Mouse (Mus musculus) embryonic stem cell, embryonic (primary cell): Measurements from ENCODE around the gene Pet117.

Source experiments
- CTCF ChIA-PET, 4 experiments: fragments of 300-600 bp in 2 of 4; fragments of 350-600 bp in 2 of 4; sonication (Branson Sonifier 250); formaldehyde crosslinking; loops; one replicate each; lab custom pipeline; 2022; ENCODE audit warnings: inconsistent platforms in 2 of 4; lab: Charles Lee
- POLR2A ChIA-PET, 4 experiments: fragments of 300-600 bp in 2 of 4; fragments of 350-600 bp in 2 of 4; sonication (Branson Sonifier 250); formaldehyde crosslinking; loops; one replicate each; lab custom pipeline; 2022; ENCODE audit warnings: antibody characterized with exemption in 4 of 4, inconsistent platforms in 1 of 4; lab: Charles Lee

Pet117 gene

GRCm38 (mm10) chr2:144369020-144369421, 225 bp downstream of the Pet117 start:
- ChIA-PET CTCF (interaction anchor here in 2 of 4 experiments (0.6 to 1.5 kb wide), 4 partner anchors 24 to 48 kb away, joined by 3 to 6 read pairs (median 4); no protein-coding TSS in a partner anchor), POLR2A (interaction anchor here in 3 of 4 experiments (0.6 to 4.7 kb wide), 41 partner anchors 9 to 453 kb away, joined by 3 to 31 read pairs (median 4); partner anchors contain the start of genes Dstn (in 1 of the 3), Ovol2 (in 1 of the 3), Rbbp9 (in 1 of the 3) and Rrbp1 (in 1 of the 3))

- ChIA-PET CTCF (interaction anchor here in 1 of 4 experiments (1.0 to 1.5 kb wide), 2 partner anchors 23 to 47 kb away, joined by 3 to 4 read pairs; no protein-coding TSS in a partner anchor), POLR2A (interaction anchor here in 3 of 4 experiments (0.6 to 4.7 kb wide), 30 partner anchors 8 to 454 kb away, joined by 3 to 31 read pairs (median 4); partner anchors contain the start of genes Dstn (in 1 of the 3), Rbbp9 (in 1 of the 3) and Rrbp1 (in 1 of the 3))
Measured at GRCm38 (mm10) chr2:144369511-144369910, 715 bp downstream of the Pet117 start.

- ChIA-PET POLR2A (interaction anchor here in 3 of 4 experiments (0.6 to 4.7 kb wide), 12 partner anchors 9 to 185 kb away, joined by 3 to 31 read pairs (median 4); partner anchors contain the start of genes Mgme1 (in 1 of the 3), Sec23b (in 1 of the 3) and Snx5 (in 1 of the 3)), CTCF (no interaction called here)
Measured at GRCm38 (mm10) chr2:144371566-144371965, 2.8 kb downstream of the Pet117 start.

- ChIA-PET POLR2A (interaction anchor here in 1 of 4 experiments (1.3 kb wide), 1 partner anchor 47 kb away, joined by 3 read pairs; no protein-coding TSS in a partner anchor), CTCF (no interaction called here)
Measured at GRCm38 (mm10) chr2:144373063-144373462, 4.3 kb downstream of the Pet117 start.

- CTCF ChIA-PET, result interaction anchor here in 1 of 4 experiments (2.0 kb wide), 1 partner anchor 18 kb away, joined by 8 read pairs; no protein-coding TSS in a partner anchor
Measured at GRCm38 (mm10) chr2:144375063-144375703, 6.4 kb downstream of the Pet117 start.

DNA sequence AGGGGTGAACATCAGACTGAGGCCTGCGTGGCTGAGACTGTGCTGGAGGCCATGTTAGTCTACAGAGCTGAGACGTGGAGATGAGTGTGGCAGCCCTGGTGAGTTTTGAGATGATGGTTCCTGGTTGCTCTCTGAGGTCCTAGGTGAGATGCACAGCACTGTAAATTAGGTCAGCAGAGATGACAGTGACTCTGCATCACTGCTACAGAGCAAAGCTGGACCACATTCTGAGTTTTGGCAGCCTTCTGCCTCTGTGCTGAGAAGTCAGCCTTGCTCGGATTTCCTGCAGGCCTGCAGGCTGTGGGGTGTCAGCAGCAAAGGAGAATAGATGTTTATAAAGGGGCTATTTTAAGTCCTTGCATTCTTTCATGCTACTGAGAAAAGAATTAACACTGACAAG, 12.5 kb downstream of the Pet117 start:
- POLR2A ChIA-PET, result interaction anchor here in 2 of 4 experiments (0.9 to 2.1 kb wide), 4 partner anchors 9 to 12 kb away, joined by 4 to 10 read pairs (median 4); partner anchors contain the start of genes Kat14 (in 1 of the 2) and Pet117 (in 1 of the 2)
- CTCF ChIA-PET, result no interaction called here

More at GRCm38 (mm10) chr2:144375063-144375703, 6.4 kb downstream of the Pet117 start:
- POLR2A ChIA-PET, result interaction anchor here (0.5 to 2.3 kb wide), 20 partner anchors 8 to 181 kb away, joined by 3 to 11 read pairs (median 4); partner anchors contain the start of gene Sec23b (in 1 of the 4)

DNA sequence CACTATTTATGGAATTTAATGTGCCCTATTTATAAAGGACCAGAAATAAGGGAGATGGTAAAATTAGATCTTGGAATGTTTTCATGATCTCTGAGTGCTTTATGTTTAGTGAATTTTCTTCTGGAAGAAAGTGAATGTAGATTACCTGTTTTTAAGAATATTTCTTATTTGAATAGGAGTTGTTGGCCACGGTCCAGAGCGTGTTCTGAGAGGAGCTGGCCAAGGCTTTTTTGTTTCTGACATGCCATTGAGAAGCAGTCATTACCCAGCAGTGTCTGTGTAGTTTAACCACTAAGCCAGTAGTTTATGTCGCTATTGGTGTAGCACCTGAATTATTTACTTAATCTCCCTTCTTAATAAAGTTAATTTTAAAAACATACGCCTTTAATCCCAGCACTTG, 12.9 kb downstream of the Pet117 start:
- ChIA-PET CTCF (no interaction called here), POLR2A (interaction anchor here in 2 of 4 experiments (1.1 to 2.3 kb wide), 3 partner anchors 10 to 17 kb away, joined by 4 to 10 read pairs (median 4); no protein-coding TSS in a partner anchor)

DNA sequence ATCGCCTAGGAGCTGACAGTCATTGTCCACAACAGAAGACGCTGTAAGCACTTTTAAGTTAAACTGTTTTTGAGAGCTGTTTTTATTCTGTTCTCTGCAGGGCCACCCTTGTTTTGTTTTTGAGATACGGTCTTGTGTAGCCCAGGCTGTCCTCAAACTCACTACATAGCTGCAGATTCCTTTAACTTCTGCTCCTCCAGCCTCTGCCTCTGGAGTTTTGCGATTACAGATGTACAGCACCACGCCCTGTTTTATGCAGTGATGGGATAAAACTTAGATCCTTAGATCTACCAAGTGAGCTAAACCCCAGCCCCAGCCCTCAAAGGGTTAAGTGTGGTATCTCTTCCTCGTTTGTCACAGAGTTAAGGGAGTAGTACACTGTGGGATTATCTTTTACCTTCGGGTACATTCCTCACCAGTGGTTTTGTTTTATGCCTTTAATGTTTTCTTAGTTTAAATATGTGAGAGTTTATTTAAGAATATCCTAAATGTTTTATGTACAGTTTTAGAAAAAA, 13.9 kb downstream of the Pet117 start:
- ChIA-PET POLR2A (interaction anchor here in 1 of 4 experiments (0.8 to 2.3 kb wide), 4 partner anchors 10 to 47 kb away, joined by 3 to 11 read pairs (median 7); partner anchors contain the start of genes Kat14 and Pet117), CTCF (interaction anchor here in 2 of 4 experiments (0.6 to 0.7 kb wide), 2 partner anchors 58 to 92 kb away, joined by 3 read pairs; no protein-coding TSS in a partner anchor)

GRCm38 (mm10) chr2:144386296-144386695, 17.5 kb downstream of the Pet117 start:
- CTCF ChIA-PET, result no interaction called here
- POLR2A ChIA-PET, result interaction anchor here in 2 of 4 experiments (0.5 to 1.4 kb wide), 3 partner anchors 9 to 18 kb away, joined by 3 to 4 read pairs (median 4); partner anchors contain the start of genes Kat14 (in 1 of the 2) and Pet117 (in 1 of the 2)

DNA sequence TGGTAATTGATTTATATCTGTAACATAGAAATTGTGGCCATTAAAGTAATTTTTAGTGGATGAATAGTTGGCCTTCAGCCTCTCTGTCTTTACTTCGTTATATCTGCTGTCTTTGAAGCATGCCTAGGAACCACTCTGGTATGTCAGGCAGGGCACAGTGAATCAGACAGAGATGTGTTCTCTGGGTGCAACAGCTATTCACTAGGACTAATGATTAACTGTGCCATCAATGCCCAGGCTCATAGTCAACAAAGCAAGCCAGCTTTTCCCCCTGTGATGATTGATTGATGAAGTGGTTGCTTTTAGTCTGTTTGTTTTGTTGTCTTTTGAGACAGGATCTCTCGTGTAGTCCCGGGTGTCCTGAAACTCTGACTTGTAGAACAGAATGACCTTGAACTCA, 19.6 kb downstream of the Pet117 start:
- ChIA-PET POLR2A (interaction anchor here in 3 of 4 experiments (0.6 to 2.9 kb wide), 8 partner anchors 9 to 166 kb away, joined by 3 to 15 read pairs (median 6); partner anchors contain the start of genes Kat14 (in 1 of the 3) and Pet117 (in 1 of the 3)), CTCF (no interaction called here)

DNA sequence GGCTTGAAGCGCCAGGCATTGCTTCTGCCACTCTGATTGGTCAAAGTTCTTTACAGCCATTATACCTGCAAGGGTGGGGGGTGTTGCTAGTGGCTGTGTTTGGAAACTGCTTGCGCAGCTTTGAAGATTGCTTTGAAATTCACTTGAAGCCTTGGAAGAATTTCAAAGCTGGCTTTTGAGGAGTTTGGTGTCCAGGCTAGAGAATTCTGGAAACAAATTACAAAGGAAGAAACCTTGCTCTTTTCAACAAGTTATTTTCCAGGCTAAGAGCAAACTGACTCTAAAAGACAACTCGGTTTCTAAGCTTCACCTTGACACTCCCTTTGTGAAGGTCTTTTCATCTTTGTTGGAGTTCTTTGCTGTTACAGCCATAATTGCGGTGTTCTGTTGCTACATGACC, 30.7 kb downstream of the Pet117 start:
- POLR2A ChIA-PET, result interaction anchor here (0.5 to 3.8 kb wide), 35 partner anchors 10 to 484 kb away, joined by 3 to 31 read pairs (median 3); partner anchors contain the start of genes Dzank1 (in 2 of the 4), Kat14 (in 2 of the 4), Ovol2 (in 2 of the 4) and Pet117 (in 2 of the 4)
- CTCF ChIA-PET, result interaction anchor here in 3 of 4 experiments (0.6 to 1.5 kb wide), 4 partner anchors 12 to 35 kb away, joined by 3 to 5 read pairs (median 4); no protein-coding TSS in a partner anchor

- POLR2A ChIA-PET, result interaction anchor here in 2 of 4 experiments (1.5 to 3.8 kb wide), 4 partner anchors 11 to 31 kb away, joined by 3 to 31 read pairs (median 8); partner anchors contain the start of genes Kat14 (in 1 of the 2) and Pet117 (in 1 of the 2)
- CTCF ChIA-PET, result no interaction called here
Measured at GRCm38 (mm10) chr2:144400659-144401058, 31.9 kb downstream of the Pet117 start.

- POLR2A ChIA-PET, result interaction anchor here in 1 of 4 experiments (0.8 kb wide), 1 partner anchor 10 kb away, joined by 4 read pairs; no protein-coding TSS in a partner anchor
- CTCF ChIA-PET, result no interaction called here
Measured at GRCm38 (mm10) chr2:144409037-144409436, 40.2 kb downstream of the Pet117 start.

GRCm38 (mm10) chr2:144410603-144411002, 41.8 kb downstream of the Pet117 start:
- ChIA-PET POLR2A (interaction anchor here (0.7 to 2.6 kb wide), 13 partner anchors 10 to 1457 kb away, joined by 3 to 8 read pairs (median 4); partner anchors contain the start of gene Sec23b (in 1 of the 4)), CTCF (interaction anchor here in 2 of 4 experiments (0.6 to 1.2 kb wide), 6 partner anchors 17 to 425 kb away, joined by 3 to 6 read pairs (median 4); partner anchors contain the start of genes Kat14 (in 1 of the 2) and Pet117 (in 1 of the 2))

GRCm38 (mm10) chr2:144414646-144415045, 45.9 kb downstream of the Pet117 start:
- ChIA-PET POLR2A (interaction anchor here in 3 of 4 experiments (0.6 to 1.9 kb wide), 7 partner anchors 9 to 470 kb away, joined by 3 to 8 read pairs (median 5); no protein-coding TSS in a partner anchor), CTCF (interaction anchor here in 1 of 4 experiments (0.7 kb wide), 1 partner anchor 434 kb away, joined by 4 read pairs; no protein-coding TSS in a partner anchor)

DNA sequence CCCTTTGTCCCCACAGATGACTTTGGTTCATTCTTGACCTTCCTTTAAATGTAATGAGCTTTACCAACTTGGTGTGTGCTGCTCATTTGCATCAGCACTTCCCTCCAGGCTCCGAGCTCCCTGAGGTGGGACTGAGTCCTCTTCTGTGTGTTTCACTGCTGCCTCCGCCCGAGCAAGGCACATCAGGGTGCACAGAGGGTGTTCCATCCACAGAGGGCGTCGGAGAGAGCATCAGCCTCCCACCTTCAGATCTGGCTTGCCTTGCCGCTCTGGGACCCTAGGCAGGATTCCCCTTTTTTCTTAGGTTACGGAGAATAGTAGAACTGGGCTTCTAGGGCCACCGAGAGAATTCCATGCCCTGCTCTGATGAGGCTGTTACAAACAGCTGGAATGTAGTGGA, 48.1 kb downstream of the Pet117 start:
- POLR2A ChIA-PET, result interaction anchor here in 3 of 4 experiments (0.6 to 3.8 kb wide), 26 partner anchors 8 to 148 kb away, joined by 3 to 14 read pairs (median 4); partner anchors contain the start of genes Kat14 (in 2 of the 3), Ovol2 (in 2 of the 3), Pet117 (in 2 of the 3) and Dzank1 (in 1 of the 3)
- CTCF ChIA-PET, result interaction anchor here (0.6 to 2.5 kb wide), 16 partner anchors 9 to 508 kb away, joined by 3 to 10 read pairs (median 4); partner anchors contain the start of genes Kat14 (in 1 of the 4) and Pet117 (in 1 of the 4)

- ChIA-PET POLR2A (interaction anchor here (0.6 to 3.8 kb wide), 38 partner anchors 11 to 298 kb away, joined by 3 to 14 read pairs (median 4); partner anchors contain the start of genes Kat14 (in 1 of the 4) and Pet117 (in 1 of the 4)), CTCF (interaction anchor here (0.6 to 2.5 kb wide), 15 partner anchors 11 to 509 kb away, joined by 3 to 10 read pairs (median 3); no protein-coding TSS in a partner anchor)
Measured at GRCm38 (mm10) chr2:144418062-144418461, 49.3 kb downstream of the Pet117 start.
